Mouse (Mus musculus) fat pad, adult 2 months (tissue): ENCODE results near the gene Scyl1.

ENCODE experiments used
- DNase-seq: peaks from one replicate; pipeline ENCODE4 v3.0.0-alpha.2; 2011; ENCODE audit warnings: low read depth, low spot score; ENCODE audit errors: extremely low read depth

Scyl1 gene

GRCm38 (mm10) chr19:5721233-5721632 is 50.0 kb downstream of the Scyl1 start:
- DNase-seq, result no peak

- DNase-seq, result no peak
These were observed 54.3 kb downstream of the Scyl1 start for GRCm38 (mm10) chr19:5716955-5717354.

- no peak for DNase-seq
These were observed 55.2 kb downstream of the Scyl1 start for GRCm38 (mm10) chr19:5715793-5716688.

- DNase-seq, result no peak
These were observed 57.5 kb downstream of the Scyl1 start for GRCm38 (mm10) chr19:5713730-5714129.

GRCm38 (mm10) chr19:5713255-5713654 is 58.0 kb downstream of the Scyl1 start:
- no peak for DNase-seq

GRCm38 (mm10) chr19:5711907-5712460 is 59.2 kb downstream of the Scyl1 start:
- DNase-seq, result no peak

GRCm38 (mm10) chr19:5711218-5711617 is 60.0 kb downstream of the Scyl1 start:
- no peak for DNase-seq

- no peak for DNase-seq
These were observed 60.6 kb downstream of the Scyl1 start for GRCm38 (mm10) chr19:5710581-5710980.

- DNase-seq, result no peak
These were observed 61.2 kb downstream of the Scyl1 start for GRCm38 (mm10) chr19:5710068-5710467.
